Mouse (Mus musculus) adrenal gland, postnatal 4 days (tissue): ENCODE measurements around the gene Ccdc57. TPM values are rescaled to one million over a fixed set of nuclear protein-coding genes. Genes with fewer than 3 reads are reported as not detected.
"Not testable (repeated sequence)": the region's sequence is repeated elsewhere in the genome, so short reads cannot be mapped to it uniquely, and the experiment has no call there.

Experiments
- DNase-seq, 2 experiments: peaks; one replicate each; pipeline ENCODE4 v3.0.0; 2021 to 2022; ENCODE audit warnings: low spot score in 2 of 2, mixed read lengths in 2 of 2
- total RNA-seq, 2 experiments: library from RNA; stranded (reverse); gene quantifications; 2 replicates each; pipeline ENCODE4 v1.2.3; 2021

Gene Ccdc57
- total RNA-seq, 2 experiments from 2014 or later, result 14.3 to 14.4 TPM

DNA sequence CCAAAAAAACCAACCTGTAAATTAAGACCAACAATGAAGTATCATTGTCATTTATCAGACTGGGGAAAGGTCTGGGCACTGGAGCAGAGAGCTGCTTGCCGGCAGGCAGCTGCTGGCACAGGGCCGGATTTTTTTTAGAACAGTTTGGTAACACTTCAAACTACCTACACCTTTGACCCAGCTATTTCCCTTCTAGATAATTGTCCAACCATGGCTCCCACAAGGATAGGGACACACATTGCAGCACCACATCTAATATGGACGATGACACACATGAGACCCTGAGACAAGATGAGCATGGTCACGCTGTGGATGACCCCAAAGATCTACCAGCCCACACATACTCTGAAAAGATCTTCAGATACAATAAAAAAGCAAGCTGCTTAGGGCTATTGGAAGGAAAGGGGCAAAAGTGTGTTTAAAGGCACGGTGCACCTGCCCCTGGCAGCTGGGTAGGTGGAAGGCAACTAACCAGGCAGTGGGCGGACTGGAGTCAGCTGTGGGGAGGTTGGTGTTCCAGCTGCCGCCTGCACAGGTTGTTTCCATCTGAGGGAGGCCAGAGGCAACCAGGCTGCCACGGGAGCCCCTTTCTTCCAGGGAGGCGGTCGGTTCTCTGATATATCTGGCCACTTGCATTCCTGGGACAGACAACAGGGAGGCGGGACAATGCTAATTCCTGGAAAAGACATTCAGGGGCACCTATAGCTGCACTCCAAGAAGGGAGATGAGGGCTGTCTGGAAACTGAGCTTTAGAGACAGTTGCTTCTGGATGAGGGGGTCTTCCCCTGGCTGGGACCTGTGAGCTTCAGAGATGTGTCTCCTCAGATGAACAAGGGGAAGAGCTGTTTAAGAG lies 80.4 kb downstream of the Ccdc57 start:
- no peak for DNase-seq

GRCm38 (mm10) chr11:120851582-120851981 lies 81.1 kb downstream of the Ccdc57 start:
- DNase-seq, result no peak

DNA sequence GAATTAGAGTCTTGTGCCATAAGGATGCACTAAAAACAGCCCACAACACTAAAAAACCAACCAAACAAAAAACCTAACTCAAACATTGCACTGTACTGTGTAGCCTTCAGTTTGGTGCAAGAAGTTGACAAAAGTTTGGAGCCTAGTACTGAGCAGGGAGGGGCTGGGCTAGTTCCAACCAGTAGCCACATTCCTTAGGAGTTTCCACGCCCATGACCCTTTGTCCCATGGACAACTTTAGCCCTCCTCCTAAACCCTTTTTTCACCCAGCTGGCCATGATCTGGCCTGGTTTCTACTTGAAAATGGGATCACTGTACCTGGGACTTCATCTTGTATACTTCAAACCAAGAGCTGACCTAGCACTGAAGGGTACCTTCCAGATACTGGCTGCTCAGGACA lies 81.5 kb downstream of the Ccdc57 start:
- no peak for DNase-seq

DNA sequence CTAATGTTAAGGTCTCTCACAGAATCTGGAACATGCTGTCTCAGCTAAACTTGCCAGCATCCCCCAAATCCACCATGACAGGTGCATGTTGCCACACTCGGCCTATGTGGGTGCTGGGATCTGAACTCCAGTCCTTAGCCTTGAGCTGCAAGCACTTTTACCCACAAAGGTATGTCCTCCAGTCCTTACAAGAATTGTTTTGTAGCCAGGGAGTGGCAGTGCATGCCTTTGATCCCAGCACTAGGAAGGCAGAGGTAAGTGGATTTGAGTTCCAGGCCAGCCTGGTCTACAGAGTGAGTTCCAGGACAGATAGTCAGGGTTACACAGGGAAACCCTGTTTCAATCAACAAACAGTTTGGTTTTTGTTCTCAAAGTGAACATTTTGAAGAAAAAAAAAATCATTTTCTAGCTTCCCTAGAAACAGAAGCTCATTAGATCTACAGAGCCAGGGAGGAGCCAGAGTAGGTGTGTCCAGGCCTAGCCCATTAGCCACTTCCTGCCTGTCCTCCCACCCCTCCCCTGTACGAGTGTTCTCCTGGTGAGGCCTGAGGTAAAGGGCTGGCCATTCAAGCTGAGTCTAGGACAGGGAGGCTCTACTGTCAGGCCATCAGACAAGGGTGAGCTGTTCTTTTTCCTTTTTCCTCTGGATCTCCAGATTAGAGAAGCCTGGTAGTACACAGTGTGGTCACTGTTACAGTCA lies 82.2 kb downstream of the Ccdc57 start:
- DNase-seq, result no peak

DNA sequence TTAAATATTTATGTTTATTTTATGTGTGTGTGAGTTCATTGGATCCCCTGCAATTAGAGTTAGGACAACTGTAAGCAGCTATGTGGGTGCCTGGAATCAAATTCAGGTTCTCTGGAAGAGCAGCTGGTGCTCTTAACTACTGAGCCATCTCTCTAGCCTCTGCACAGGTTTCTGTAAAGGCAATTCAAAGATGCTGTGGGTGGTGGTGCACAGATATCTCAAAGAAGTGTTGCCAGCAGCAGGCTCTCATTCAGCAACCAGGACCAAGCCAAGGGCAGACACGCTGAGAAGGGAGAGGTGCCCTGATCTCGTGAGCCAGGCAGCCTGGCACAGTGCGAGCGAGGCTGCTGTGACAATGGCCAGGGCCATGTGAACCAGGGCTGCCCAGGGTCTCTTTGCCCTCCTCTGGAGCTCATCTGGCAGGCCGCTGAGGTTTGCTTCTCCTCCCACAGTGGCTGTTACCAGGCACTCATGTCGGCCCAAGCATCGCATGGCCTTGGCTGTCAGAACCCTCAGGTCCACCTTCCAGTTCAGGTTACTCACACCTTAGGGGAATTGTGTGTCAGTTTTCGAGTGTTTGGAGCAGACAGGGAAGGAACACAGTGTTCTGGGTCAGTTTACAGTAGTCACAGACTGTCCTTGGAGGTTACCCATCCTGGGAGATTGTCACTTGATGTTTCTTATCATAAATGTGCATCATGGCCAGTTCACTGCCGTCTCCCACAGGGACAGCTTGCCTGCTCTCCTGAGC lies 85.8 kb downstream of the Ccdc57 start:
- no peak for DNase-seq

DNA sequence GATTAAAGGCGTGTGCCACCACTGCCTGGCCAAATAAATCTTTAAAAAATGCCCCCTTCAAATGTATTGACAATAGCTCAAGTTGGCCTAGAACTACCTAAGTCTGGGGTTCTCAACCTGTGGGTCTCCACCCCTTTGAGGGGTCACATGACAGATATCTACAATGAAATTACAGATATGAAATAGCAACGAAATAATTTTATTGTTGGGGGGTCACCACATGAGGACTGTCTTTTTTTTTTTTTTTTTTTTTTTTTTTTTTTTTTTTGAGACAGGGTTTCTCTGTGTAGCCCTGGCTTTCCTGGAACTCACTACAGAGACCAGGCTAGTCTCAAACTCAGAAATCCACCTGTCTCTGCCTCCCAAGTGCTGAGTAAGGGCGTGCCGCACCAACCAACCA lies 88.3 kb downstream of the Ccdc57 start:
- DNase-seq, result no peak

GRCm38 (mm10) chr11:120833555-120834280 lies 99.0 kb downstream of the Ccdc57 start:
- DNase-seq, result no peak

GRCm38 (mm10) chr11:120832962-120833361 lies 99.7 kb downstream of the Ccdc57 start:
- DNase-seq, result not testable (repeated sequence)

DNA sequence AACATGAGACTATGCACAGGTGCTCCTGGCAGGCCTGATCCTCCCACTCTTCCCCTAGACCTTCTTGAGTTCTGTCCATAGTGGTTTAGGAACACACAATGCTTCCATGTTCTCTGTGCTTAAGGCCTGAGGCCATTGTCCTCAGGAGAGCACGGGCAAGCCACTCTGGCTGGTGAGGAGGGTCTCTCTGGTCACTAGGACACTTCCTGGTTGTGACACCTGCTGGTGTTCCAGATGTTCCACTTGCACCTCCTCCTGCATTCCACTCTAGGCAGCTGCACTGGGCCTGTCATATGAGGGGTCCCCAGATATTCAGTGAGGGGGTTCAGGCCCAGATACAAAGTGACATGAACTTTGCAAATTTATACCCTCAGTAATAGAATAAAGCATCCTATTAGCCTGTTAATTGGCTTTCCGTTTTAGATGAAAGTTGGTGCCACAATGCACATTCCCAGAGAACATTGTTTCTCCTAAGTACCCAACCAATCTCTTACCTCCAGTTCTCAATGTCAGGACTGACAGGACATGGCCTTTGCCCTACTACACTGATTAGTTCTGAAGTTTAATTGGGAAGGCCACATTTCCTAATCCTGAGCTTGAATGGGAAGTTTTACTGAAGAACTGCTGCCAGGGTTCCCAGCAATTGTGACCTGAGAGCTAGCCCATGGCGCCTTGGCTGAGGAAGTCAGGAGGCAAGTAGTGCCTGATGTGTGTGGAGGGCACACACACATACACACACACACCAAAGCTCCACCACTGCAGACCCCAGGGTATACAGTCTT lies 100.8 kb downstream of the Ccdc57 start:
- no peak for DNase-seq

- DNase-seq, result no peak
Measured at GRCm38 (mm10) chr11:120830686-120831085, 102.0 kb downstream of the Ccdc57 start.

DNA sequence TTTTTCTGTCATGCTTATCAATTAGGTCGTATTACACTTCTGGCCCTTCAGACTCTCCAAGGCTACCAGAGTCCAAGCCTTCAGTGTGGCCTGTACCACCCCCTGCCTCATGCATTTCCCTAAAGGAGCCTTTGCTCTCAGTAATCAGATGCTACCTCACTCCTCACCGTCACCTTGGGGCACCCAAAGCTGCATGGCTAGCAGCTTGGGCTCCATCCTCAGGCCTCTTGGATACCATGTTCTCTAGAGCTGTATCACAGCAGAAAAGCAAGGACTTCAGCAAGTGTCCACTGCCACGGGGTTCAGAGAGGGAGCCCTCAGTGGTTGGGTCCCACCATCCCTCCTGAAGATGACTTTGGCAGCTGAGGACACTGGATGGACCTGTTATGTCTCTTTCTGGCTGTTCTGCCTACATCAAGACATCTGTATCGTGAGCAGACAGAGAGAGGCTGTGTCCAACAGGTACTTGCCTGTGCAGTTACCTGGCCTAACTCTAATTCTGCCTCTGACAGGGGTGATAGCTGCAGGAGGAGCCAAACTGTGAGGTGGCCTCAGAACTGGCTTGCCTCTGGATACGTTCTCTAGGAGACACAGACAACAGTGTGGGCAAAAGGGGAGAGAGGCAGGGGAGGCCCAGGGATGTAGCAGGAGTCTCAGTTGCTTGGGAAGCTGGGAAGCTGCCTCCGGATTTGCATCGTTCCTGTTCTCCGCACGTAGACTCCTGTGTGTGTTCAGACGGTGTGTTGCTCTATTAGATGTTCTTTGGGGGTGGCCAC lies 102.7 kb downstream of the Ccdc57 start:
- no peak for DNase-seq

GRCm38 (mm10) chr11:120828416-120828815 lies 104.3 kb downstream of the Ccdc57 start:
- no peak for DNase-seq

GRCm38 (mm10) chr11:120826016-120826953 lies 106.4 kb downstream of the Ccdc57 start:
- DNase-seq, result no peak

- no peak for DNase-seq
Measured at GRCm38 (mm10) chr11:120825289-120825863, 107.3 kb downstream of the Ccdc57 start.

- DNase-seq, result no peak
Measured at GRCm38 (mm10) chr11:120824787-120825288, 107.8 kb downstream of the Ccdc57 start.

GRCm38 (mm10) chr11:120823956-120824786 lies 108.5 kb downstream of the Ccdc57 start, which contains the start of gene Fasn:
TSS of gene Fasn (minus strand) at chr11:120824547.
- peak; percentile 93 to 96 for DNase-seq

- DNase-seq, result peak in 1 of 2 experiments; percentile 35
Measured at GRCm38 (mm10) chr11:120823551-120823947, 109.1 kb downstream of the Ccdc57 start.
